ENCODE assay signal across 41 mouse cellular contexts in genomic region chr10:115583071-115583470, GRCm38 (mm10). TPM values are rescaled to one million over a fixed set of nuclear protein-coding genes. Genes with fewer than 3 reads are reported as not detected.
"Had no signal": no experiment of that assay in that cellular context is flagged by ENCODE, and none has a peak within 500 bp of the region (broad histone marks: within the 10 kb centered on the region; RNA-seq: fewer than 3 reads in every experiment).

No protein-coding gene starts in this region.

- H3K4me2 ChIP-seq: limb, embryonic 12.5 days; limb, embryonic 13.5 days; limb, embryonic 15.5 days; liver, embryonic 11.5 days; liver, embryonic 12.5 days; liver, embryonic 13.5 days; liver, embryonic 15.5 days; lung, embryonic 14.5 days; lung, embryonic 15.5 days; midbrain, embryonic 12.5 days; midbrain, embryonic 13.5 days; midbrain, embryonic 15.5 days; neural tube, embryonic 12.5 days had no signal

- DNase-seq: left cerebral cortex, postnatal 4 days; liver, embryonic 13.5 days; liver, postnatal 0 days; lung, adult 18-20 months; lung, adult 2 months; lung, embryonic 14.5 days; lung, postnatal 10 days; lung, postnatal 14 days; lung, postnatal 36 days; lung, postnatal 4 days; midbrain, embryonic 14.5 days had no signal

- H3K9ac ChIP-seq: limb, embryonic 12.5 days; limb, embryonic 13.5 days; limb, embryonic 15.5 days; liver, embryonic 12.5 days; liver, embryonic 13.5 days; liver, embryonic 14.5 days; liver, embryonic 15.5 days; liver, postnatal 0 days; lung, embryonic 14.5 days; lung, embryonic 15.5 days; midbrain, embryonic 12.5 days; midbrain, embryonic 13.5 days; midbrain, embryonic 15.5 days; neural tube, embryonic 12.5 days had no signal

- H3K4me3 ChIP-seq: left cerebral cortex, adult 2 months; limb, embryonic 10.5 days; limb, embryonic 12.5 days; limb, embryonic 13.5 days; limb, embryonic 15.5 days; liver, embryonic 12.5 days; liver, embryonic 13.5 days; liver, embryonic 15.5 days; lung, embryonic 15.5 days; megakaryocyte, embryonic 14.5 days; midbrain, embryonic 10.5 days; midbrain, embryonic 12.5 days; midbrain, embryonic 13.5 days; midbrain, embryonic 15.5 days; myocyte; neural tube, embryonic 12.5 days had no signal

- H3K36me3 ChIP-seq: limb, embryonic 10.5 days; limb, embryonic 12.5 days; limb, embryonic 13.5 days; limb, embryonic 15.5 days; liver, embryonic 12.5 days; liver, embryonic 13.5 days; liver, embryonic 15.5 days; lung, embryonic 15.5 days; midbrain, embryonic 10.5 days; midbrain, embryonic 12.5 days; midbrain, embryonic 13.5 days; midbrain, embryonic 15.5 days; neural tube, embryonic 12.5 days had no signal

- H3K27ac ChIP-seq: left cerebral cortex, adult 2 months; limb, embryonic 10.5 days; limb, embryonic 12.5 days; limb, embryonic 13.5 days; limb, embryonic 15.5 days; liver, embryonic 12.5 days; liver, embryonic 13.5 days; liver, embryonic 14.5 days; liver, embryonic 15.5 days; lung, embryonic 15.5 days; macrophage; midbrain, embryonic 10.5 days; midbrain, embryonic 12.5 days; midbrain, embryonic 13.5 days; midbrain, embryonic 15.5 days; neural tube, embryonic 12.5 days had no signal

- H3K9me3 ChIP-seq: limb, embryonic 10.5 days; limb, embryonic 12.5 days; limb, embryonic 13.5 days; limb, embryonic 15.5 days; liver, embryonic 12.5 days; liver, embryonic 13.5 days; liver, embryonic 15.5 days; lung, embryonic 15.5 days; megakaryocyte, embryonic 14.5 days; midbrain, embryonic 10.5 days; midbrain, embryonic 12.5 days; midbrain, embryonic 13.5 days; midbrain, embryonic 15.5 days; neural tube, embryonic 12.5 days had no signal

- ATAC-seq: liver, embryonic 12.5 days; liver, postnatal 0 days; lung, postnatal 0 days; midbrain, embryonic 13.5 days; midbrain, embryonic 15.5 days; midbrain, embryonic 16.5 days had no signal

RNA-seq across cellular contexts. Expression of gene Lgr5, which starts 4.5 kb away (rescaled TPM):
- total RNA-seq: megakaryocyte progenitor cell, adult 5-6 weeks; monocyte, adult 5-6 weeks had no signal
- polyA plus RNA-seq: macrophage had no signal

RNA-seq across cellular contexts. Expression of gene A930009A15Rik, which starts 13.3 kb away (rescaled TPM):
- total RNA-seq: left cerebral cortex, adult 18-20 months; megakaryocyte progenitor cell, adult 5-6 weeks; megakaryocyte, adult 5-6 weeks; megakaryocyte-erythroid progenitor cell, adult 5-6 weeks; monocyte, adult 5-6 weeks had no signal
- polyA plus RNA-seq: limb, embryonic 10.5 days; limb, embryonic 11.5 days; limb, embryonic 12.5 days; limb, embryonic 13.5 days; limb, embryonic 14.5 days; limb, embryonic 15.5 days; liver, embryonic 11.5 days; liver, embryonic 12.5 days; liver, embryonic 13.5 days; liver, embryonic 14.5 days; liver, embryonic 15.5 days; liver, embryonic 16.5 days; lung, adult 2 months; lung, embryonic 14.5 days; lung, embryonic 15.5 days; lung, embryonic 16.5 days; lung, postnatal 0 days; macrophage; myocyte; neural tube, embryonic 11.5 days had no signal
